Mouse (Mus musculus): ENCODE results near the gene Mx1. TPM values are rescaled to one million over a fixed set of nuclear protein-coding genes. Genes with fewer than 3 reads are reported as not detected.

Mx1 gene
- polyA plus RNA-seq, 1 experiment from 2014 or later, result 0.46 TPM

- H3K9ac ChIP-seq, result no peak overlapping the region
- H3K27ac ChIP-seq, result no peak overlapping the region
- no peaks in the 10 kb centered on the region for H3K4me1 ChIP-seq
- WGBS, result 73% methylated on average over 2 of the region's 2 CpGs
- no peak for ATAC-seq (ENCODE audit: low FRiP score)
- H3K36me3 ChIP-seq (replicated peaks), result no peaks in the 10 kb centered on the region
- no peak overlapping the region for H3K4me3 ChIP-seq (replicated peaks)
- no peak overlapping the region for H3K4me2 ChIP-seq
- H3K9me3 ChIP-seq, result no peaks in the 10 kb centered on the region
- no peaks in the 10 kb centered on the region for H3K27me3 ChIP-seq
Observed at GRCm38 (mm10) chr16:97478655-97479054, 15.9 kb upstream of the Mx1 start.

- no peak overlapping the region for H3K9ac ChIP-seq
- no peaks in the 10 kb centered on the region for H3K36me3 ChIP-seq (replicated peaks)
- H3K4me2 ChIP-seq, result no peak overlapping the region
- H3K4me3 ChIP-seq (replicated peaks), result no peak overlapping the region
- no peaks in the 10 kb centered on the region for H3K27me3 ChIP-seq
- H3K4me1 ChIP-seq, result no peaks in the 10 kb centered on the region
- 90% methylated on average over 1 of the region's 1 CpGs for WGBS
- no peaks in the 10 kb centered on the region for H3K9me3 ChIP-seq
- H3K27ac ChIP-seq, result no peak overlapping the region
- ATAC-seq (ENCODE audit: low FRiP score), result no peak
Observed at GRCm38 (mm10) chr16:97476524-97476923, 13.8 kb upstream of the Mx1 start.

GRCm38 (mm10) chr16:97475581-97475980 lies 12.9 kb upstream of the Mx1 start:
- no peak for ATAC-seq (ENCODE audit: low FRiP score)
- no peaks in the 10 kb centered on the region for H3K27me3 ChIP-seq
- no peak overlapping the region for H3K4me3 ChIP-seq (replicated peaks)
- no peak overlapping the region for H3K9ac ChIP-seq
- H3K4me1 ChIP-seq, result no peaks in the 10 kb centered on the region
- no peak overlapping the region for H3K27ac ChIP-seq
- 95% methylated on average over 3 of the region's 3 CpGs for WGBS
- no peaks in the 10 kb centered on the region for H3K36me3 ChIP-seq (replicated peaks)
- H3K9me3 ChIP-seq, result no peaks in the 10 kb centered on the region
- H3K4me2 ChIP-seq, result no peak overlapping the region

- H3K9me3 ChIP-seq, result no peaks in the 10 kb centered on the region
- H3K4me1 ChIP-seq, result no peaks in the 10 kb centered on the region
- 74% methylated on average over 2 of the region's 2 CpGs for WGBS
- ATAC-seq (ENCODE audit: low FRiP score), result no peak
- no peaks in the 10 kb centered on the region for H3K27me3 ChIP-seq
- no peak overlapping the region for H3K9ac ChIP-seq
- no peak overlapping the region for H3K4me2 ChIP-seq
- no peak overlapping the region for H3K4me3 ChIP-seq (replicated peaks)
- H3K27ac ChIP-seq, result no peak overlapping the region
- no peaks in the 10 kb centered on the region for H3K36me3 ChIP-seq (replicated peaks)
Observed at GRCm38 (mm10) chr16:97474671-97475070, 12.0 kb upstream of the Mx1 start.

GRCm38 (mm10) chr16:97467993-97468791 lies 5.5 kb upstream of the Mx1 start:
- no peaks in the 10 kb centered on the region for H3K27me3 ChIP-seq
- H3K9ac ChIP-seq, result no peak overlapping the region
- no peak overlapping the region for H3K4me3 ChIP-seq (replicated peaks)
- no peak for ATAC-seq (ENCODE audit: low FRiP score)
- no peaks in the 10 kb centered on the region for H3K36me3 ChIP-seq (replicated peaks)
- 77% methylated on average over 4 of the region's 4 CpGs for WGBS
- H3K4me1 ChIP-seq, result no peaks in the 10 kb centered on the region
- no peak overlapping the region for H3K4me2 ChIP-seq
- no peaks in the 10 kb centered on the region for H3K9me3 ChIP-seq
- H3K27ac ChIP-seq, result no peak overlapping the region

GRCm38 (mm10) chr16:97467472-97467871 lies 4.8 kb upstream of the Mx1 start:
- Histone ChIP-seq H3K27me3 (no peaks in the 10 kb centered on the region), H3K9ac (no peak overlapping the region), H3K9me3 (no peaks in the 10 kb centered on the region), H3K4me3 (replicated peaks) (no peak overlapping the region), H3K4me1 (peaks cover 7% of the 10 kb centered on the region), H3K4me2 (no peak overlapping the region), H3K27ac (no peak overlapping the region), H3K36me3 (replicated peaks) (no peaks in the 10 kb centered on the region)
- ATAC-seq (ENCODE audit: low FRiP score), result no peak
- 85% methylated on average over 3 of the region's 3 CpGs for WGBS

GRCm38 (mm10) chr16:97466182-97466957 lies 3.7 kb upstream of the Mx1 start:
- Histone ChIP-seq H3K4me2 (no peak overlapping the region), H3K36me3 (replicated peaks) (no peaks in the 10 kb centered on the region), H3K27me3 (no peaks in the 10 kb centered on the region), H3K4me1 (peaks cover 7% of the 10 kb centered on the region), H3K9ac (no peak overlapping the region), H3K9me3 (no peaks in the 10 kb centered on the region), H3K27ac (no peak overlapping the region), H3K4me3 (replicated peaks) (no peak overlapping the region)
- no peak for ATAC-seq (ENCODE audit: low FRiP score)
- WGBS, result 58% methylated on average over 4 of the region's 4 CpGs

GRCm38 (mm10) chr16:97461271-97461670 lies 1.4 kb downstream of the Mx1 start:
- Histone ChIP-seq H3K9me3 (no peaks in the 10 kb centered on the region), H3K9ac (no peak overlapping the region), H3K4me3 (replicated peaks) (no peak overlapping the region), H3K27ac (no peak overlapping the region), H3K4me2 (no peak overlapping the region), H3K36me3 (replicated peaks) (no peaks in the 10 kb centered on the region), H3K4me1 (peaks cover 7% of the 10 kb centered on the region), H3K27me3 (no peaks in the 10 kb centered on the region)
- ATAC-seq (ENCODE audit: low FRiP score), result no peak
- WGBS, result 76% methylated on average over 2 of the region's 2 CpGs

- H3K9me3 ChIP-seq, result no peaks in the 10 kb centered on the region
- no peak overlapping the region for H3K27ac ChIP-seq
- H3K4me2 ChIP-seq, result no peak overlapping the region
- no peak overlapping the region for H3K4me3 ChIP-seq (replicated peaks)
- peaks cover 7% of the 10 kb centered on the region for H3K4me1 ChIP-seq
- 92% methylated on average over 1 of the region's 1 CpGs for WGBS
- no peak overlapping the region for H3K9ac ChIP-seq
- H3K36me3 ChIP-seq (replicated peaks), result no peaks in the 10 kb centered on the region
- H3K27me3 ChIP-seq, result no peaks in the 10 kb centered on the region
- no peak for ATAC-seq (ENCODE audit: low FRiP score)
Observed at GRCm38 (mm10) chr16:97459831-97460230, 2.9 kb downstream of the Mx1 start.

- Histone ChIP-seq H3K9ac (no peak overlapping the region), H3K36me3 (replicated peaks) (no peaks in the 10 kb centered on the region), H3K4me2 (no peak overlapping the region), H3K4me3 (replicated peaks) (no peak overlapping the region), H3K4me1 (no peaks in the 10 kb centered on the region), H3K27me3 (no peaks in the 10 kb centered on the region), H3K9me3 (no peaks in the 10 kb centered on the region), H3K27ac (no peak overlapping the region)
- ATAC-seq (ENCODE audit: low FRiP score), result no peak
Observed at GRCm38 (mm10) chr16:97447386-97447785, 15.3 kb downstream of the Mx1 start.

GRCm38 (mm10) chr16:97443670-97444263 lies 18.9 kb downstream of the Mx1 start:
- Histone ChIP-seq H3K27ac (no peak overlapping the region), H3K4me3 (replicated peaks) (no peak overlapping the region), H3K9me3 (no peaks in the 10 kb centered on the region), H3K9ac (no peak overlapping the region), H3K4me2 (no peak overlapping the region), H3K36me3 (replicated peaks) (no peaks in the 10 kb centered on the region), H3K27me3 (no peaks in the 10 kb centered on the region), H3K4me1 (no peaks in the 10 kb centered on the region)
- whole genome bisulfite sequencing, result 53% methylated on average over 14 of the region's 14 CpGs
- ATAC-seq (ENCODE audit: low FRiP score), result 0 out of 2 replicates have a peak, but pooled peaks have one; percentile 44

- no peak for ATAC-seq (ENCODE audit: low FRiP score)
- 86% methylated on average over 9 of the region's 9 CpGs for WGBS
- H3K9me3 ChIP-seq, result no peaks in the 10 kb centered on the region
- H3K4me1 ChIP-seq, result no peaks in the 10 kb centered on the region
- no peaks in the 10 kb centered on the region for H3K36me3 ChIP-seq (replicated peaks)
- H3K4me2 ChIP-seq, result no peak overlapping the region
- H3K9ac ChIP-seq, result no peak overlapping the region
- H3K27ac ChIP-seq, result no peak overlapping the region
- H3K27me3 ChIP-seq, result no peaks in the 10 kb centered on the region
- H3K4me3 ChIP-seq (replicated peaks), result no peak overlapping the region
Observed at GRCm38 (mm10) chr16:97441967-97442366, 20.7 kb downstream of the Mx1 start.
